14 mouse cellular contexts compared by ENCODE assay signal in the genomic region with DNA sequence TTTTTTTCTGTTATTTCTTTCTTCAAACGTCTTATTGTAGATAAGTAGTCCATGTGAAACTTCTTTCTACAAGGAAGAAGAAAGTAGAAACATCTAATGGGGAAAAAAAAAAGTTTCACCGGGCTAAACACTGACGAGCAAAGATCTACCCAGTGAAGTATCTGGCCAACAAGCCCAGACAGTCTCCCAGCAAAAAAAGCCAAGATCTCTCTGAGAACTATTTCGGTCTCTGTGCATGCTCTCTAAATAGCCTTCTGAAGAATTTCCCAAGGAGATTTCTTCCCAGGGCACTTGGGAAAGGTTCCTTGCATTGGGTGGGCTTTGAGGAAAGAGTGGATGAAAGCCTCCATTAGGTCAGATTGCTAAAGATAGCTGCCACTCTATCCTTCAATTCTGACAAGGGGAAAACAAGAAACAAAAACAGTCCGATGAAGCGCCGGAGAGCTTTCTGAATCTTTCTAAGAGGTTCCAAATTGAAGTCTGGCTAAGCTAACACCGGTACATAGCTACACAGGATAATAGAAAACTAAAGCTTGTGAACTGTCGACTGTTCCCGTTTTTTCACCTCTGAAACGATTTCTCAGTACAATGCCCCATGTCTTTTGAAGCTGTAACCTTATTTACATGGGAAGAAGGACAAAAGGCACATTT.
A peak's percentile ranks its signal among the peaks of the same experiment; 100 is the strongest.
DNase-seq lines count a peak whose midpoint lies in the region; ATAC-seq and TF ChIP-seq lines count a peak whose summit lies in the region.
"Had no signal": no experiment of that assay in that cellular context is flagged by ENCODE, and none has a peak within 500 bp of the region (broad histone marks: within the 10 kb centered on the region; RNA-seq: fewer than 3 reads in every experiment).

No protein-coding gene starts in this region.

- no peak overlapping the region for H3K4me3 ChIP-seq in embryonic facial prominence, embryonic 12.5 days
- H3K4me3 ChIP-seq in embryonic facial prominence, embryonic 10.5 days: no peak overlapping the region
- H3K4me3 ChIP-seq in heart, embryonic 12.5 days: peak overlapping the region; percentile 38
- H3K4me3 ChIP-seq in midbrain, postnatal 0 days (ENCODE audit: low read depth, low read length): no peak overlapping the region
- H3K4me3 ChIP-seq: erythroblast, embryonic 14.5 days; hindbrain, embryonic 15.5 days had no signal

- H3K36me3 ChIP-seq in embryonic facial prominence, embryonic 12.5 days: no peaks in the 10 kb centered on the region
- H3K36me3 ChIP-seq in embryonic facial prominence, embryonic 10.5 days (replicated peaks): no peaks in the 10 kb centered on the region
- no peaks in the 10 kb centered on the region for H3K36me3 ChIP-seq in heart, embryonic 12.5 days
- no peaks in the 10 kb centered on the region for H3K36me3 ChIP-seq in midbrain, postnatal 0 days (ENCODE audit: insufficient read depth, low read length)
- H3K36me3 ChIP-seq: hindbrain, embryonic 15.5 days had no signal

- no peaks in the 10 kb centered on the region for H3K9me3 ChIP-seq in embryonic facial prominence, embryonic 12.5 days
- H3K9me3 ChIP-seq in embryonic facial prominence, embryonic 10.5 days: no peaks in the 10 kb centered on the region
- no peaks in the 10 kb centered on the region for H3K9me3 ChIP-seq in heart, embryonic 12.5 days (replicated peaks)
- H3K9me3 ChIP-seq in midbrain, postnatal 0 days (ENCODE audit: low read length): no peaks in the 10 kb centered on the region
- H3K9me3 ChIP-seq: hindbrain, embryonic 15.5 days had no signal

- no peak for ATAC-seq in embryonic facial prominence, embryonic 12.5 days (ENCODE audit: insufficient number of reproducible peaks, insufficient read depth, low FRiP score, low TSS enrichment)
- no peak for ATAC-seq in heart, embryonic 12.5 days (ENCODE audit: insufficient number of reproducible peaks, low FRiP score)
- ATAC-seq in midbrain, postnatal 0 days (ENCODE audit: low FRiP score): no peak
- ATAC-seq in megakaryocyte, adult 5-6 weeks (ENCODE audit: poor library complexity, severe bottlenecking): no peak

- intact Hi-C loops in left cerebral cortex, postnatal 36 days (cut with DNase I): loop anchor here (10.0 kb wide), 1 partner anchor 582 kb away; no protein-coding TSS in a partner anchor
- intact Hi-C loops in left cerebral cortex, postnatal 14 days (cut with DNase I): loop anchor here (5.0 to 10.0 kb wide), 3 partner anchors 182 to 1158 kb away; a partner anchor contains a TSS

- no peak for TF ChIP-seq CTCF in midbrain, postnatal 0 days (IDR thresholded peaks at IDR 0.05)

- no peaks in the 10 kb centered on the region for H3K4me1 ChIP-seq in embryonic facial prominence, embryonic 12.5 days
- H3K4me1 ChIP-seq in embryonic facial prominence, embryonic 10.5 days: no peaks in the 10 kb centered on the region
- no peaks in the 10 kb centered on the region for H3K4me1 ChIP-seq in heart, embryonic 12.5 days (replicated peaks)
- H3K4me1 ChIP-seq in midbrain, postnatal 0 days (ENCODE audit: insufficient read depth, low read length): no peaks in the 10 kb centered on the region
- H3K4me1 ChIP-seq: hindbrain, embryonic 15.5 days had no signal

- H3K4me2 ChIP-seq in embryonic facial prominence, embryonic 12.5 days (replicated peaks): 0 out of 2 replicates have a peak overlapping the region, but pooled peaks have one; percentile 3
- peak overlapping the region; percentile 65 for H3K4me2 ChIP-seq in heart, embryonic 12.5 days
- peak overlapping the region; percentile 1; the same call in 1 of the 2 replicates for H3K4me2 ChIP-seq in midbrain, postnatal 0 days (ENCODE audit: low read depth, low read length, poor library complexity, severe bottlenecking)
- H3K4me2 ChIP-seq: hindbrain, embryonic 15.5 days had no signal

- H3K27ac ChIP-seq in embryonic facial prominence, embryonic 12.5 days: no peak overlapping the region
- H3K27ac ChIP-seq in embryonic facial prominence, embryonic 10.5 days (replicated peaks): no peak overlapping the region
- H3K27ac ChIP-seq in heart, embryonic 12.5 days (ENCODE audit: poor library complexity, severe bottlenecking): peak overlapping the region; percentile 62; the same call in 1 of the 2 replicates
- no peak overlapping the region for H3K27ac ChIP-seq in midbrain, postnatal 0 days (ENCODE audit: low read depth, low read length)
- H3K27ac ChIP-seq: hindbrain, embryonic 15.5 days had no signal

- no peak for DNase-seq in embryonic facial prominence, embryonic 10.5 days (ENCODE audit: low spot score)
- peak; percentile 26 to 42 for DNase-seq in left cerebral cortex, postnatal 36 days (ENCODE audit: low spot score in 2 of 2)
- no peak for DNase-seq in left cerebral cortex, postnatal 14 days (ENCODE audit: low spot score in 2 of 2)
- no peak for DNase-seq in midbrain, postnatal 0 days (ENCODE audit: low spot score)
- DNase-seq in urinary bladder, postnatal 14 days (ENCODE audit: low spot score): no peak
- DNase-seq: cerebellum, adult 11 months; kidney, postnatal 36 days; lung, postnatal 36 days; thymus, postnatal 36 days had no signal

- WGBS in embryonic facial prominence, embryonic 12.5 days: 51% methylated on average over 11 of the region's 11 CpGs
- 56% methylated on average over 11 of the region's 11 CpGs for WGBS in embryonic facial prominence, embryonic 10.5 days
- 17% methylated on average over 11 of the region's 11 CpGs for WGBS in heart, embryonic 12.5 days
- WGBS in midbrain, postnatal 0 days: 45% methylated on average over 11 of the region's 11 CpGs

- H3K27me3 ChIP-seq in embryonic facial prominence, embryonic 12.5 days: no peaks in the 10 kb centered on the region
- no peaks in the 10 kb centered on the region for H3K27me3 ChIP-seq in embryonic facial prominence, embryonic 10.5 days (replicated peaks; ENCODE audit: low read depth, poor library complexity, severe bottlenecking)
- no peaks in the 10 kb centered on the region for H3K27me3 ChIP-seq in heart, embryonic 12.5 days (replicated peaks)
- H3K27me3 ChIP-seq in midbrain, postnatal 0 days (ENCODE audit: insufficient read depth, low read length): no peaks in the 10 kb centered on the region
- H3K27me3 ChIP-seq: hindbrain, embryonic 15.5 days had no signal

- no peak overlapping the region for H3K9ac ChIP-seq in embryonic facial prominence, embryonic 12.5 days
- peak overlapping the region; percentile 41; the same call in 1 of the 2 replicates for H3K9ac ChIP-seq in heart, embryonic 12.5 days
- no peak overlapping the region for H3K9ac ChIP-seq in midbrain, postnatal 0 days (replicated peaks; ENCODE audit: low read length, poor library complexity, severe bottlenecking)
- H3K9ac ChIP-seq: hindbrain, embryonic 15.5 days had no signal

Comparison
In these comparisons a context has a peak if more than half of its experiments do, and no peak if none do; other contexts are left out.
1. DNase-seq: peak in left cerebral cortex, postnatal 36 days (2 of 2); none in embryonic facial prominence, embryonic 10.5 days (single experiment), left cerebral cortex, postnatal 14 days (0 of 2), midbrain, postnatal 0 days (single experiment) and urinary bladder, postnatal 14 days (single experiment).
2. H3K4me2 ChIP-seq: peak in every context shown above with its lines; median percentile 65 in heart, embryonic 12.5 days; 3 in embryonic facial prominence, embryonic 12.5 days; 1 in midbrain, postnatal 0 days.